Mouse (Mus musculus): Measurements from ENCODE around the gene Nmur1. TPM values are rescaled to one million over a fixed set of nuclear protein-coding genes. Genes with fewer than 3 reads are reported as not detected.

The Nmur1 gene
- polyA plus RNA-seq, 1 experiment: 0.54 TPM

DNA sequence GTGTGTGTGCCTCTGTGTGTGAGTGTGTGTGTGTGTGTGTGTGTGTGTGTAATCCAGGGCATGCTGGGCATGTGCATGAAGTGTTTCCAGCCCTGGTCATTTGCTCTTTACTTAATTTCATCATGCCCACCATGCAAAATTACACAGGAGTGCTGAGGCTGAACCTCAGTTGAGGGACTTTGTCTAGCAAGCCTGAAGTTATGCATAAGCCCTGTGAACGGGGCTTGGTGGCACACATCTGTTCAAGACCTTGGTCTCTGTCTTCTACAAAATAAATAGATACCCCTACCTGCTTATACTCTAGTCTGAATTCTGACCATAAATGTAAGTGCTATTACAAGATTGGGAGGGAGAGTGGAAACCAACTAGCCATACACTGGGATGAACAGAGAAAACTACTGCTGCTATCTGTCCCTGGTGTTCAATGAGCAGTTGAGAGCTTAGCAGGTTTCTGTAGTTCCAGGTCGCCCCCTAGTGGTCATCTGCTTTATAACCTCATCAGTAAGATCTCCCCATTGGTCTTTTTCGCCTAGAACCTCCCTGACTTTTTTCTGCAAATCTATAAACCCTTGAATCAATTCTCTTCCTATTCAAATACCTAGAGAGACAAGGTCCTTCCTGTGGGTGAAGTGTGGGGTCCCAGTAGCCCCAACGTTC lies 86.7 kb downstream of the Nmur1 start:
- DNase-seq (ENCODE audit: extremely low spot score in 1 of 2, low spot score in 1 of 2): peak; percentile 69 to 97

DNA sequence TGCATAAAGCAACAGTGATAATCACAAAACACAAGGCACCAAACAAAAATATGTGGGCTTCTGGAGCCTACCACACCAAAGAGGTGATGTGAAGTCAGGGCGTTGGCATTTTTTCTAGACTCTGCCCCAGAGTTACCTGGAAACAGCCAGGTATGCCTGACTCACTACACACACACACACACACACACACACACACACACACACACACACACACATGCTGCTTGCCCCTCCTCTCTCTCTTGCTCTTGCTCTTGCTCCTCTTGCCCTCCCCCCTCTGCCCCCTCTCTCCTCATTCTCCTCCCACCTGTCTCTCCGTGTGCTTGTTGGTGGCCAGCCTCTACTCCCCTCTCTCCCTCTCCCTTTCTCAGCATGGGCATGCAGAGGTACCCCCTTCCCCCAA lies 89.7 kb downstream of the Nmur1 start:
- DNase-seq (ENCODE audit: extremely low spot score in 1 of 2, low spot score in 1 of 2): no peak

Other genes with a start within 250 kb of the Nmur1 start
- gene B3gnt7, start 123.4 kb downstream of the Nmur1 start, polyA plus RNA-seq (2012; rRNA removed): 1.6 TPM in 2 replicates
- 153 and 154 TPM in 2 replicates for gene Ncl, start 66.8 kb downstream of the Nmur1 start, polyA plus RNA-seq (2012; rRNA removed)
- not detected in 2 replicates for gene Tex44, start 101 bp upstream of the Nmur1 start, polyA plus RNA-seq (2012; rRNA removed)
- 707 and 751 TPM in 2 replicates for gene Ptma, start 100.5 kb upstream of the Nmur1 start, polyA plus RNA-seq (2012; rRNA removed)
- gene Pde6d, start 156.4 kb upstream of the Nmur1 start, polyA plus RNA-seq (2012; rRNA removed): 66.1 and 72.3 TPM in 2 replicates
- 34.7 and 39.7 TPM in 2 replicates for gene Cops7b, start 156.7 kb upstream of the Nmur1 start, polyA plus RNA-seq (2012; rRNA removed)
- gene Nppc, start 244.3 kb upstream of the Nmur1 start, polyA plus RNA-seq (2012; rRNA removed): 6.8 and 11.4 TPM in 2 replicates

All from frontal cortex, adult 2 months (tissue).